Mouse (Mus musculus): Measurements from ENCODE around the gene Yrdc. TPM values are rescaled to one million over a fixed set of nuclear protein-coding genes. Genes with fewer than 3 reads are reported as not detected.

Gene Yrdc
- 45.8 and 51.4 TPM in 2 replicates for polyA plus RNA-seq (2015; fragmentation: Nextera tagmentation; extraction: Ambion mirVana)

- WGBS, result under 1% methylated on average over 49 of the region's 90 CpGs
- Histone ChIP-seq H3K4me1 (peaks cover 35% of the 10 kb centered on the region), H3K9ac (peak within 1 kb of the TSS; percentile 93), H3K4me2 (peak within 1 kb of the TSS; percentile 94), H3K36me3 (ENCODE audit: poor library complexity, severe bottlenecking) (peaks cover 37% of the 10 kb centered on the region), H3K9me3 (replicated peaks) (no peaks in the 10 kb centered on the region), H3K27ac (peak within 1 kb of the TSS; percentile 94), H3K4me3 (peak within 1 kb of the TSS; percentile 100), H3K27me3 (no peaks in the 10 kb centered on the region)
- peak; percentile 95 for ATAC-seq
Observed at GRCm38 (mm10) chr4:124850261-124850913, at the start of gene Yrdc. Gene Yrdc (plus strand): TSS chr4:124850679.

GRCm38 (mm10) chr4:124801552-124802308 lies 48.7 kb upstream of the Yrdc start, which contains the start of gene Mtf1:
Gene Mtf1 (plus strand): TSS chr4:124802104.
- Histone ChIP-seq H3K4me1 (peaks cover 14% of the 10 kb centered on the region), H3K36me3 (ENCODE audit: poor library complexity, severe bottlenecking) (peaks cover 46% of the 10 kb centered on the region), H3K9me3 (replicated peaks) (no peaks in the 10 kb centered on the region), H3K27ac (peak within 1 kb of the TSS; percentile 96), H3K9ac (peak within 1 kb of the TSS; percentile 92), H3K4me3 (peak within 1 kb of the TSS; percentile 87), H3K27me3 (no peaks in the 10 kb centered on the region), H3K4me2 (peak within 1 kb of the TSS; percentile 92)
- peak; percentile 81 for ATAC-seq
- 2% methylated on average over 21 of the region's 21 CpGs for WGBS

GRCm38 (mm10) chr4:124802309-124803260 lies 47.9 kb upstream of the Yrdc start:
- Histone ChIP-seq H3K4me2 (peak overlapping the region; percentile 92), H3K4me1 (peaks cover 14% of the 10 kb centered on the region), H3K27ac (peak overlapping the region; percentile 96), H3K36me3 (ENCODE audit: poor library complexity, severe bottlenecking) (peaks cover 47% of the 10 kb centered on the region), H3K27me3 (no peaks in the 10 kb centered on the region), H3K9ac (peak overlapping the region; percentile 92), H3K4me3 (peak overlapping the region; percentile 87), H3K9me3 (replicated peaks) (no peaks in the 10 kb centered on the region)
- ATAC-seq, result peak; percentile 100
- WGBS, result 2% methylated on average over 52 of the region's 53 CpGs

GRCm38 (mm10) chr4:124803406-124803805 lies 47.1 kb upstream of the Yrdc start:
- H3K9me3 ChIP-seq (replicated peaks), result no peaks in the 10 kb centered on the region
- 79% methylated on average over 6 of the region's 6 CpGs for WGBS
- peak overlapping the region; percentile 87 for H3K4me3 ChIP-seq
- ATAC-seq, result no peak
- H3K4me1 ChIP-seq, result peaks cover 14% of the 10 kb centered on the region
- H3K27me3 ChIP-seq, result no peaks in the 10 kb centered on the region
- H3K36me3 ChIP-seq (ENCODE audit: poor library complexity, severe bottlenecking), result peaks cover 43% of the 10 kb centered on the region
- peak overlapping the region; percentile 92 for H3K9ac ChIP-seq
- H3K4me2 ChIP-seq, result peak overlapping the region; percentile 92
- no peak overlapping the region for H3K27ac ChIP-seq

GRCm38 (mm10) chr4:124808511-124808910 lies 42.0 kb upstream of the Yrdc start:
- H3K36me3 ChIP-seq (ENCODE audit: poor library complexity, severe bottlenecking), result peaks cover 54% of the 10 kb centered on the region
- ATAC-seq, result no peak

GRCm38 (mm10) chr4:124809136-124809883 lies 41.2 kb upstream of the Yrdc start:
- Histone ChIP-seq H3K9ac (no peak overlapping the region), H3K36me3 (ENCODE audit: poor library complexity, severe bottlenecking) (peaks cover 56% of the 10 kb centered on the region)
- WGBS, result 87% methylated on average over 9 of the region's 9 CpGs

More at GRCm38 (mm10) chr4:124808511-124808910, 42.0 kb upstream of the Yrdc start:
- Histone ChIP-seq H3K4me2 (no peak overlapping the region), H3K9ac (no peak overlapping the region), H3K4me1 (peaks cover 9% of the 10 kb centered on the region), H3K9me3 (replicated peaks) (no peaks in the 10 kb centered on the region), H3K4me3 (no peak overlapping the region), H3K27ac (no peak overlapping the region), H3K27me3 (no peaks in the 10 kb centered on the region)
- 94% methylated on average over 5 of the region's 5 CpGs for WGBS

GRCm38 (mm10) chr4:124810056-124810455 lies 40.4 kb upstream of the Yrdc start:
- H3K4me2 ChIP-seq, result no peak overlapping the region
- no peak for ATAC-seq
- no peaks in the 10 kb centered on the region for H3K9me3 ChIP-seq (replicated peaks)
- 86% methylated on average over 7 of the region's 7 CpGs for WGBS
- H3K9ac ChIP-seq, result no peak overlapping the region
- H3K4me3 ChIP-seq, result no peak overlapping the region
- no peak overlapping the region for H3K27ac ChIP-seq
- H3K4me1 ChIP-seq, result 0 out of 2 replicates have a peak, but pooled peaks cover 7% of the 10 kb centered on the region
- peaks cover 52% of the 10 kb centered on the region for H3K36me3 ChIP-seq (ENCODE audit: poor library complexity, severe bottlenecking)
- no peaks in the 10 kb centered on the region for H3K27me3 ChIP-seq

More at GRCm38 (mm10) chr4:124809136-124809883, 41.2 kb upstream of the Yrdc start:
- no peak overlapping the region for H3K4me3 ChIP-seq
- H3K27me3 ChIP-seq, result no peaks in the 10 kb centered on the region
- 0 out of 2 replicates have a peak, but pooled peaks cover 7% of the 10 kb centered on the region for H3K4me1 ChIP-seq
- no peak overlapping the region for H3K4me2 ChIP-seq
- H3K27ac ChIP-seq, result no peak overlapping the region
- H3K9me3 ChIP-seq (replicated peaks), result no peaks in the 10 kb centered on the region
- ATAC-seq, result no peak

- Histone ChIP-seq H3K36me3 (ENCODE audit: poor library complexity, severe bottlenecking) (peaks cover 49% of the 10 kb centered on the region), H3K27ac (no peak overlapping the region), H3K4me3 (no peak overlapping the region), H3K9ac (no peak overlapping the region), H3K4me2 (no peak overlapping the region), H3K27me3 (no peaks in the 10 kb centered on the region), H3K4me1 (0 out of 2 replicates have a peak, but pooled peaks cover 7% of the 10 kb centered on the region), H3K9me3 (replicated peaks) (no peaks in the 10 kb centered on the region)
- 15% methylated on average over 9 of the region's 9 CpGs for WGBS
- no peak for ATAC-seq
Observed at GRCm38 (mm10) chr4:124811347-124811975, 39.0 kb upstream of the Yrdc start.

- Histone ChIP-seq H3K27ac (no peak overlapping the region), H3K36me3 (ENCODE audit: poor library complexity, severe bottlenecking) (peaks cover 42% of the 10 kb centered on the region), H3K4me1 (0 out of 2 replicates have a peak, but pooled peaks cover 11% of the 10 kb centered on the region), H3K4me2 (no peak overlapping the region), H3K9me3 (replicated peaks) (no peaks in the 10 kb centered on the region), H3K9ac (no peak overlapping the region), H3K27me3 (no peaks in the 10 kb centered on the region), H3K4me3 (no peak overlapping the region)
- 95% methylated on average over 11 of the region's 11 CpGs for WGBS
- no peak for ATAC-seq
Observed at GRCm38 (mm10) chr4:124815901-124816300, 34.6 kb upstream of the Yrdc start.

- 22% methylated on average over 6 of the region's 6 CpGs for WGBS
- no peak for ATAC-seq
- Histone ChIP-seq H3K9me3 (replicated peaks) (no peaks in the 10 kb centered on the region), H3K4me1 (0 out of 2 replicates have a peak, but pooled peaks cover 4% of the 10 kb centered on the region), H3K27ac (no peak overlapping the region), H3K4me2 (no peak overlapping the region), H3K9ac (no peak overlapping the region), H3K4me3 (no peak overlapping the region), H3K27me3 (no peaks in the 10 kb centered on the region), H3K36me3 (ENCODE audit: poor library complexity, severe bottlenecking) (peaks cover 50% of the 10 kb centered on the region)
Observed at GRCm38 (mm10) chr4:124817803-124818202, 32.7 kb upstream of the Yrdc start.

All from forebrain, embryonic 13.5 days (tissue).